Mouse (Mus musculus) heart, postnatal 0 days (tissue): Measurements from ENCODE around the gene Polr2h. TPM values are rescaled to one million over a fixed set of nuclear protein-coding genes. Genes with fewer than 3 reads are reported as not detected.
A peak's percentile ranks its signal among the peaks of the same experiment; 100 is the strongest.

ENCODE experiments used
- ATAC-seq: fragments of 200-750 bp; cut with Nextera tagmentation; 2 replicates; pipeline ENCODE4 v1.8.0; 2017; ENCODE audit warnings: low read depth, moderate number of reproducible peaks, moderate library complexity; ENCODE audit not compliant: insufficient read depth
- DNase-seq: peaks from one replicate; pipeline ENCODE4 v3.0.0-alpha.2; 2016; ENCODE audit warnings: low spot score
- H3K27ac ChIP-seq: fragments of 300-500 bp; sonication (generic); 2 replicates; pipeline ENCODE4 v1.5.1; 2014; ENCODE audit warnings: low read depth, mild to moderate bottlenecking
- H3K27me3 ChIP-seq: fragments of 300-500 bp; sonication (generic); 2 replicates; pipeline ENCODE4 v1.6.1; 2014; ENCODE audit warnings: low read length, mixed read lengths; ENCODE audit not compliant: control insufficient read depth, insufficient read depth
- H3K36me3 ChIP-seq: fragments of 300-500 bp; sonication (generic); replicated peaks from 2 replicates; pipeline ENCODE4 v1.6.1; 2014; ENCODE audit warnings: low read length, mixed read lengths; ENCODE audit not compliant: control insufficient read depth, insufficient read depth
- H3K4me1 ChIP-seq: fragments of 300-500 bp; sonication (generic); 2 replicates; pipeline ENCODE4 v1.6.1; 2014; ENCODE audit warnings: antibody characterized with exemption; ENCODE audit not compliant: control insufficient read depth, insufficient read depth
- H3K4me2 ChIP-seq: fragments of 300-500 bp; sonication (generic); 2 replicates; pipeline ENCODE4 v1.6.1; 2014; ENCODE audit warnings: low read depth, mild to moderate bottlenecking, low read length, moderate library complexity
- H3K4me3 ChIP-seq: fragments of 300-500 bp; sonication (generic); 2 replicates; pipeline ENCODE4 v1.5.1; 2014; ENCODE audit warnings: low read depth, low read length
- H3K9ac ChIP-seq: fragments of 300-500 bp; sonication (generic); replicated peaks from 2 replicates; pipeline ENCODE4 v1.6.1; 2014; ENCODE audit warnings: low read depth, low read length, mixed read lengths
- H3K9me3 ChIP-seq: fragments of 300-500 bp; sonication (generic); replicated peaks from 2 replicates; pipeline ENCODE4 v1.6.1; 2016; ENCODE audit warnings: low read length; ENCODE audit not compliant: control insufficient read depth
- CTCF ChIP-seq: IDR thresholded peaks from 2 replicates; pipeline ENCODE4 v1.5.1; 2016; ENCODE audit warnings: antibody characterized with exemption, control low read depth, low read depth
- EP300 ChIP-seq: IDR thresholded peaks from 2 replicates; pipeline ENCODE4 v1.6.1; 2016; ENCODE audit warnings: antibody characterized with exemption, low read depth
- WGBS: fragments of 180-500 bp; shearing (Covaris S2); extraction: QIAGEN DNeasy Blood & Tissue Kit; methylation state at CpG from one replicate; pipeline ENCODE4 v1.1.7; 2014; 5-methylcytosine and 5-hydroxymethylcytosine counted together
- polyA plus RNA-seq: library from polyadenylated mRNA; unstranded; fragments of >200 nt; fragmentation: Nextera tagmentation; extraction: Ambion mirVana; gene quantifications from 2 replicates; pipeline ENCODE4 v1.2.1, GENCODE M21; 2015
- total RNA-seq: library from RNA; depleted of rRNA; stranded (reverse); fragments of >200 nt; gene quantifications from 2 replicates; pipeline ENCODE4 v1.2.3, GENCODE M21; 2014; ENCODE audit warnings: low replicate concordance

Gene Polr2h
- total and polyA plus RNA-seq, 2 experiments from 2014 or later: 8.6 to 35.7 TPM

DNA sequence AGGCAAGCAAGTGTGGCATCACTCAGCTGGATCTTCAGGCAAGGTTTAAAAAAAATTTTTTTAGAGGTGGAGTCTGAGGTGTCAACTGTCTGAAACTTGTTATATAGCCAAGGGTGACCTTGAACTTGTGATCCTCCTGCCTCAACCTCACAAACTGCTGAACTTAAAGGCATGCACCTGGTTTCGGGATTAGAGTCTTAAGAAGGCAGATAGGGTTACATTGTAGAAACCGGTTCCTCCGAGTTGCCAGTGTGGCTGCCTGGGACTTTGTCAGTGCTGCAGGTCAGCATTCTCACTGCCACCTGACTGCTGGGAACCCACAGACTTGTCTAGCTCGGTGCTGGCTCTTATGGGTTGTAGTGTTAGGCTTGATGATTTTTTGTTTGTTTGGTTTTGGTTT lies 5.8 kb downstream of the Polr2h start:
- Histone ChIP-seq H3K36me3 (peaks cover 5% of the 10 kb centered on the region), H3K4me2 (no peak overlapping the region), H3K27me3 (no peaks in the 10 kb centered on the region), H3K4me3 (no peak overlapping the region), H3K27ac (no peak overlapping the region), H3K9me3 (no peaks in the 10 kb centered on the region), H3K9ac (no peak overlapping the region), H3K4me1 (0 out of 2 replicates have a peak, but pooled peaks cover 7% of the 10 kb centered on the region)
- DNase-seq (no peak), ATAC-seq (no peak)
- no peak for TF ChIP-seq EP300
- no peak for TF ChIP-seq CTCF
- WGBS: 47% methylated on average over 4 of the region's 4 CpGs

DNA sequence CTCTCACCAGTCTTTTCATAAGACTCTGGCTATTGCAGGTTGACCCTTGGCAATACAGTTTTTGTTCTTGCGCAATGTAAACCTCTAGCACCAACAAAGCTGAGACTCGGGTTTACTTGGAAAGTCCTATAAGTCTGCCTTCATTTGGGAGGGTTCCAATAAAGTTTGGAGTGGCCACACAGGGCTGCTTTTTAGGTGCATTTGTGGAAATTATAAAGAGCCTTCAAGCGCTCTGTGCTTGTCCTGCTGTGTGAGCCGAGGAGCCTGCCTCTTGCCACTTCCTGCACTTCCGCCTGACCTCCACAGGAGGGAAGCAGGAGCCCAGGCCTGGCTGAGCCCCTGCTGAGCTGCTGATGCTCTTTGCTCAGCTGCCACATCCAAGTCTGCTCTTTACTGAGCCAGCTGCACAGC lies 6.9 kb downstream of the Polr2h start:
- Histone ChIP-seq H3K9me3 (no peaks in the 10 kb centered on the region), H3K27me3 (no peaks in the 10 kb centered on the region), H3K4me3 (no peak overlapping the region), H3K4me1 (no peaks in the 10 kb centered on the region), H3K27ac (no peak overlapping the region), H3K36me3 (peaks cover 5% of the 10 kb centered on the region), H3K4me2 (no peak overlapping the region), H3K9ac (no peak overlapping the region)
- WGBS: 36% methylated on average over 5 of the region's 5 CpGs
- ATAC-seq (peak; percentile 83), DNase-seq (peak; percentile 64)
- TF ChIP-seq CTCF: peak; percentile 91
- no peak for TF ChIP-seq EP300

DNA sequence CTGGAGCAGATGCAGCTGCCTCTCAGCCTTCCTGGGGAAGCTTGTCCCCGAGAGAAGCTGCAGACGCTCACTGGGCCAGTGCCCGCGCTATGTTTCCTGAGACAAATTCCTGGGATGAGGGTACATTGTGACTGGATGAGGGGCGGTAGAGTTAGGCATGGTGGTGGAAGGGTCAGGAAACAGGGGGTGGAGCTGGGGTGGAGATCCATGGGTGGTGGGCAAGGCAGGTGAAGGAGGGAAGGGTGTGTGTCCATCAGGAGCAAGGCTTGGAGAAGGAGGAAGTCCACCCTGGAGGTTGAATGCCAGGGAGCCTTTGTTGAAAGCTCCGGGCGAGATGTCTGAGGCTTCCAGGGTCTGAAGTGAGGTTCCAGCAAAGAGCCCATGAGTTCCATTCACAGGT lies 7.9 kb downstream of the Polr2h start:
- ATAC-seq (no peak), DNase-seq (no peak)
- H3K36me3 ChIP-seq: peaks cover 5% of the 10 kb centered on the region
- H3K27ac ChIP-seq: no peak overlapping the region
- H3K9ac ChIP-seq: no peak overlapping the region
- H3K9me3 ChIP-seq: no peaks in the 10 kb centered on the region
- H3K4me2 ChIP-seq: no peak overlapping the region
- no peak overlapping the region for H3K4me3 ChIP-seq
- 73% methylated on average over 7 of the region's 7 CpGs for WGBS
- no peaks in the 10 kb centered on the region for H3K4me1 ChIP-seq
- TF ChIP-seq CTCF (no peak), EP300 (no peak)
- no peaks in the 10 kb centered on the region for H3K27me3 ChIP-seq

DNA sequence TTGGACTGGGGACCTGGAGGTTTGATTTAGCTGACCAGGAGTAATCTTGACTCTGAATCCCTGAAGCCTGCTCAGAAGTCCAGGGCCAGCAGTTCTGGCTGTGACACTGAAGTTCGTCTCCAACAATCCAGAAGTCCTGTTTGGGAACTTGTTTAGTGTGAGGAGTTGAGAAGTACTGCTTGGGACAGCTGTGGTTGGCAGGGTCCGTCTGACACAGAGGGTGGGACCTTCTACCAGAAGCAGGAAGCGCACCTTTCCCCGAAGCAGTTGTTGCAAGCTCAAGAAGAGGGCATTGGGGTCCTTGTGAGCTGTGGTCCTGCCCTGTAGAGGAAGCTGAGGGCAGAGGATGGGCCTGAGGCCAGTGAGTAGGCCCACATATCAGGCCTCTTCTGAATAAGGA lies 8.3 kb downstream of the Polr2h start:
- Histone ChIP-seq H3K27ac (no peak overlapping the region), H3K9ac (no peak overlapping the region), H3K9me3 (no peaks in the 10 kb centered on the region), H3K4me2 (no peak overlapping the region), H3K4me3 (no peak overlapping the region), H3K36me3 (peaks cover 5% of the 10 kb centered on the region; the same call in 1 of the 2 replicates), H3K27me3 (no peaks in the 10 kb centered on the region), H3K4me1 (no peaks in the 10 kb centered on the region)
- DNase-seq: no peak
- no peak for ATAC-seq
- TF ChIP-seq CTCF (no peak), EP300 (no peak)
- 66% methylated on average over 4 of the region's 4 CpGs for WGBS

DNA sequence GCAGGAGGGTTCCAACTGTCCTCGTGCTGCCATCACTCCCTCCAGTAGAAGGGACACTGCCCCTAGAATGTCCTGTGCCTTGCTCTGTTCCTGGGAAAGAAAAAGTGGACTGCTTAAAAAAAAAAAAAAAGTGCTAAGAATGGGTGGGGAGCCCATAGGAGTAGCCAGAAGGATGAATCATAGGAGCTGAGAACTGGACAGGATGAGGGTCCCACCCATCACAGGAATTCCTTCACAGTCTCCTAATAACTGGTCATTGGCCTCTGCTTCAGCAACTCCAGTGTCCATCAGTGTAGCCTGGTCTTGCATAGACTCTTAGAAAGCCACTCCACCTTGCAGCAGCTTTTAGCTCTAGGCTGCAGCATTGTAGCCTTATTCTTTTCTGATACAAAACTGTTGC lies 8.9 kb downstream of the Polr2h start:
- no peak for TF ChIP-seq CTCF
- no peak for TF ChIP-seq EP300
- DNase-seq (no peak), ATAC-seq (0 out of 2 replicates have a peak, but pooled peaks have one; percentile 52)
- WGBS: 29% methylated on average over 1 of the region's 1 CpGs
- Histone ChIP-seq H3K9ac (no peak overlapping the region), H3K36me3 (peaks cover 3% of the 10 kb centered on the region; the same call in 1 of the 2 replicates), H3K27me3 (peaks cover 4% of the 10 kb centered on the region; the same call in 1 of the 2 replicates), H3K4me2 (no peak overlapping the region), H3K4me1 (no peaks in the 10 kb centered on the region), H3K27ac (no peak overlapping the region), H3K9me3 (no peaks in the 10 kb centered on the region), H3K4me3 (no peak overlapping the region)

DNA sequence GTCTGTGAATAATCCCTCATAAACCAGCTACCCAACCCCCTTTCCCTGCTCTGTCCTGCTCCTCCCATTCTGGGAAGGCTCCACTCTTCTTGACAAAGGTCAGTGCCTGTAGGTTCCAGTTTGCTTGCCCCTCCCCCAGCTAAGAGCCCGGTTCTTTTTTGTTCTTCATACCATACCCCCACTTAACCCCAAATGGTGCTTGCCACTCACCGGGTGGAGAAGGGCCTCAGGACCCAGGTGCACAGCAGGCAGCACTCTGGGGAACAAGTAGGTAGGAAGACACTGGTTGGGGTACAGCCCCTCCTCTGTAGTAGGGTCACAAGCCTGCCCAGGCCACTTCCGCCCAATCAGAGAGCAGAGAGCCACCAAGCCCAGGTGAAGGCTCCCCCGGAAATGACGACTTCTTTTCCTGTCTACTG lies 12.8 kb downstream of the Polr2h start:
- DNase-seq (no peak), ATAC-seq (no peak)
- peaks cover 10% of the 10 kb centered on the region; the same call in 1 of the 2 replicates for H3K4me1 ChIP-seq
- no peaks in the 10 kb centered on the region for H3K9me3 ChIP-seq
- WGBS: 27% methylated on average over 5 of the region's 5 CpGs
- no peak overlapping the region for H3K27ac ChIP-seq
- no peak overlapping the region for H3K4me2 ChIP-seq
- H3K36me3 ChIP-seq: no peaks in the 10 kb centered on the region
- TF ChIP-seq EP300 (no peak), CTCF (no peak)
- peaks cover 43% of the 10 kb centered on the region for H3K27me3 ChIP-seq
- no peak overlapping the region for H3K9ac ChIP-seq
- H3K4me3 ChIP-seq: no peak overlapping the region
